Mouse (Mus musculus) intestine, embryonic 16.5 days (tissue): ENCODE results near the gene Usp2. TPM values are rescaled to one million over a fixed set of nuclear protein-coding genes. Genes with fewer than 3 reads are reported as not detected.

Experiments used
- ATAC-seq: fragments of 200-750 bp; cut with Nextera tagmentation; 2 replicates; pipeline ENCODE4 v1.8.0; 2017; ENCODE audit warnings: moderate TSS enrichment, moderate library complexity
- H3K27ac ChIP-seq: fragments of 300-500 bp; sonication (generic); 2 replicates; pipeline ENCODE4 v1.5.1; 2014; ENCODE audit warnings: mild to moderate bottlenecking, low read length
- H3K27me3 ChIP-seq: fragments of 300-500 bp; sonication (generic); replicated peaks from 2 replicates; pipeline ENCODE4 v1.6.1; 2014; ENCODE audit warnings: low read length, control low read depth, mixed read lengths; ENCODE audit not compliant: control insufficient read depth, insufficient read depth
- H3K36me3 ChIP-seq: fragments of 300-500 bp; sonication (generic); 2 replicates; pipeline ENCODE4 v1.6.1; 2014; ENCODE audit warnings: low read length, control low read depth; ENCODE audit not compliant: control insufficient read depth, insufficient read depth
- H3K4me1 ChIP-seq: fragments of 300-500 bp; sonication (generic); 2 replicates; pipeline ENCODE4 v1.6.1; 2014; ENCODE audit warnings: low read length, control low read depth, mixed read lengths; ENCODE audit not compliant: control insufficient read depth, insufficient read depth
- H3K4me2 ChIP-seq: fragments of 300-500 bp; sonication (generic); 2 replicates; pipeline ENCODE4 v1.6.1; 2014; ENCODE audit warnings: low read depth, low read length, control low read depth
- H3K4me3 ChIP-seq: fragments of 300-500 bp; sonication (generic); 2 replicates; pipeline ENCODE4 v1.5.1; 2014; ENCODE audit warnings: mild to moderate bottlenecking, low read length
- H3K9ac ChIP-seq: fragments of 300-500 bp; sonication (generic); 2 replicates; pipeline ENCODE4 v1.6.1; 2014; ENCODE audit warnings: low read depth, low read length
- H3K9me3 ChIP-seq: fragments of 300-500 bp; sonication (generic); 2 replicates; pipeline ENCODE4 v1.6.1; 2016; ENCODE audit warnings: low read length, control low read depth; ENCODE audit not compliant: control insufficient read depth
- polyA plus RNA-seq: library from polyadenylated mRNA; unstranded; fragments of >200 nt; fragmentation: Nextera tagmentation; extraction: Ambion mirVana; gene quantifications from 2 replicates; pipeline ENCODE4 v1.2.1, GENCODE M21; 2015

The Usp2 gene
- polyA plus RNA-seq, 1 experiment from 2014 or later = 15.6 TPM

GRCm38 (mm10) chr9:44144718-44145060 lies 77.9 kb downstream of the Usp2 start:
- Histone ChIP-seq H3K4me1 (no peaks in the 10 kb centered on the region), H3K27me3 (no peaks in the 10 kb centered on the region), H3K9me3 (no peaks in the 10 kb centered on the region), H3K4me3 (no peak overlapping the region), H3K4me2 (no peak overlapping the region), H3K27ac (no peak overlapping the region), H3K36me3 (no peaks in the 10 kb centered on the region), H3K9ac (no peak overlapping the region)
- ATAC-seq = no peak

Other genes with a start within 250 kb of the Usp2 start
- 1.8 TPM in 2 replicates for gene Thy1, start 23.6 kb upstream of the Usp2 start, polyA plus RNA-seq
- gene Mfrp, start 34.7 kb downstream of the Usp2 start, polyA plus RNA-seq = 0.18 and 0.24 TPM in 2 replicates
- 2.7 and 3.0 TPM in 2 replicates for gene C1qtnf5, start 40.2 kb downstream of the Usp2 start, polyA plus RNA-seq
- 0.05 and 0.12 TPM in 2 replicates for gene Gm49380, start 46.5 kb downstream of the Usp2 start, polyA plus RNA-seq
- 45.4 and 48.1 TPM in 2 replicates for gene Rnf26, start 46.5 kb downstream of the Usp2 start, polyA plus RNA-seq
- 42.9 and 45.1 TPM in 2 replicates for gene Mcam, start 67.4 kb downstream of the Usp2 start, polyA plus RNA-seq
- gene Cbl, start 167.0 kb downstream of the Usp2 start, polyA plus RNA-seq = 10.9 and 11.2 TPM in 2 replicates
- gene Ccdc153, start 173.7 kb downstream of the Usp2 start, polyA plus RNA-seq = not detected in 2 replicates
- 22.2 and 28.5 TPM in 2 replicates for gene Pdzd3, start 184.4 kb downstream of the Usp2 start, polyA plus RNA-seq
- 5.4 and 5.5 TPM in 2 replicates for gene Nlrx1, start 201.6 kb downstream of the Usp2 start, polyA plus RNA-seq
- gene Abcg4, start 221.6 kb downstream of the Usp2 start, polyA plus RNA-seq = 2.6 and 3.0 TPM in 2 replicates
- 17.8 and 19.4 TPM in 2 replicates for gene Hinfp, start 238.7 kb downstream of the Usp2 start, polyA plus RNA-seq